12 mouse cellular contexts compared by ENCODE assay signal in genomic region chr7:37180416-37180815, GRCm38 (mm10).
A peak's percentile ranks its signal among the peaks of the same experiment; 100 is the strongest.
DNase-seq lines count a peak whose midpoint lies in the region; ATAC-seq and TF ChIP-seq lines count a peak whose summit lies in the region.
"Had no signal": no experiment of that assay in that cellular context is flagged by ENCODE, and none has a peak within 500 bp of the region (broad histone marks: within the 10 kb centered on the region; RNA-seq: fewer than 3 reads in every experiment).

No protein-coding gene starts in this region.

- no peak overlapping the region for H3K27ac ChIP-seq in kidney, embryonic 14.5 days (ENCODE audit: low read depth, low read length)
- H3K27ac ChIP-seq in forebrain, postnatal 0 days (ENCODE audit: low read depth, low read length): no peak overlapping the region

- no peak overlapping the region; the same call in 1 of the 2 replicates for H3K4me3 ChIP-seq in kidney, embryonic 14.5 days (ENCODE audit: low read length)
- H3K4me3 ChIP-seq in forebrain, postnatal 0 days (ENCODE audit: low read depth, low read length): no peak overlapping the region
- H3K4me3 ChIP-seq: megakaryocyte, embryonic 14.5 days had no signal

- DNase-seq in kidney, postnatal 14 days: no peak
- peak; percentile 59 for DNase-seq in embryo, embryonic 10 days (ENCODE audit: low spot score)
- DNase-seq in forebrain, postnatal 0 days: peak; percentile 29
- peak; percentile 71 for DNase-seq in mesoderm, embryonic 11.5 days (ENCODE audit: low read depth, low spot score)
- DNase-seq in testis, postnatal 10 days (ENCODE audit: low spot score): no peak
- no peak for DNase-seq in layer of hippocampus, postnatal 25 days (ENCODE audit: extremely low spot score in 1 of 2, low spot score in 1 of 2)
- no peak for DNase-seq in thymus, adult 18-20 months

- no peaks in the 10 kb centered on the region for H3K36me3 ChIP-seq in kidney, embryonic 14.5 days (ENCODE audit: control insufficient read depth, insufficient read depth, low read length)
- no peaks in the 10 kb centered on the region for H3K36me3 ChIP-seq in forebrain, postnatal 0 days (ENCODE audit: insufficient read depth)

- WGBS in kidney, embryonic 14.5 days: 6% methylated on average over 13 of the region's 13 CpGs
- 17% methylated on average over 13 of the region's 13 CpGs for WGBS in forebrain, postnatal 0 days

- ATAC-seq in kidney, embryonic 14.5 days (ENCODE audit: low FRiP score, low TSS enrichment): peak; percentile 73
- ATAC-seq in forebrain, postnatal 0 days: peak; percentile 43; the same call in 1 of the 2 replicates
- ATAC-seq: inflammation-experienced regulatory T-cells, adult 6 months; Patski had no signal

- no peak overlapping the region for H3K9ac ChIP-seq in kidney, embryonic 14.5 days (ENCODE audit: low read depth, low read length)
- no peak overlapping the region for H3K9ac ChIP-seq in forebrain, postnatal 0 days

- TF ChIP-seq CTCF in forebrain, postnatal 0 days (IDR thresholded peaks at IDR 0.05; ENCODE audit: low read depth): no peak

- H3K4me1 ChIP-seq in kidney, embryonic 14.5 days (ENCODE audit: control insufficient read depth, insufficient read depth, low read length): peaks cover 17% of the 10 kb centered on the region
- peaks cover 10% of the 10 kb centered on the region; the same call in 1 of the 2 replicates for H3K4me1 ChIP-seq in forebrain, postnatal 0 days (ENCODE audit: insufficient read depth)
- H3K4me1 ChIP-seq: megakaryocyte, embryonic 14.5 days had no signal

- no peaks in the 10 kb centered on the region for H3K9me3 ChIP-seq in kidney, embryonic 14.5 days (ENCODE audit: control insufficient read depth, low read length)
- H3K9me3 ChIP-seq in forebrain, postnatal 0 days (ENCODE audit: low read length): no peaks in the 10 kb centered on the region

- H3K27me3 ChIP-seq in kidney, embryonic 14.5 days (ENCODE audit: control insufficient read depth, insufficient read depth, low read length): no peaks in the 10 kb centered on the region
- no peaks in the 10 kb centered on the region for H3K27me3 ChIP-seq in forebrain, postnatal 0 days (ENCODE audit: insufficient read depth, low read length)
- H3K27me3 ChIP-seq: megakaryocyte, embryonic 14.5 days had no signal

- H3K4me2 ChIP-seq in kidney, embryonic 14.5 days (replicated peaks; ENCODE audit: low read depth, low read length): peak overlapping the region; percentile 38
- peak overlapping the region; percentile 31; the same call in 1 of the 2 replicates for H3K4me2 ChIP-seq in forebrain, postnatal 0 days (ENCODE audit: low read depth)
- H3K4me2 ChIP-seq: heart, embryonic 11.5 days had no signal

Comparison
In these comparisons a context has a peak if more than half of its experiments do, and no peak if none do; other contexts are left out.
1. DNase-seq: peak in embryo, embryonic 10 days (single experiment), forebrain, postnatal 0 days (single experiment) and mesoderm, embryonic 11.5 days (single experiment); none in kidney, postnatal 14 days (single experiment), testis, postnatal 10 days (single experiment), layer of hippocampus, postnatal 25 days (0 of 2) and thymus, adult 18-20 months (0 of 2).